Mouse (Mus musculus) kidney, postnatal 14 days (tissue): ENCODE data around the gene Bmp2k.

Experiments
- DNase-seq: peaks from one replicate; pipeline ENCODE4 v3.0.0; 2022; ENCODE audit warnings: mixed read lengths

Bmp2k gene

GRCm38 (mm10) chr5:97111207-97111910, 113.9 kb downstream of the Bmp2k start, which contains the start of gene Paqr3:
TSS of gene Paqr3 (minus strand) at chr5:97111596.
- peak; percentile 98 for DNase-seq

- DNase-seq: no peak
Measured at GRCm38 (mm10) chr5:97124977-97125376, 127.5 kb downstream of the Bmp2k start.

- no peak for DNase-seq
Measured at GRCm38 (mm10) chr5:97125459-97125970, 128.0 kb downstream of the Bmp2k start.

GRCm38 (mm10) chr5:97126005-97126404, 128.5 kb downstream of the Bmp2k start:
- peak; percentile 51 for DNase-seq

- DNase-seq: no peak
Measured at GRCm38 (mm10) chr5:97127284-97127683, 129.8 kb downstream of the Bmp2k start.

- DNase-seq: peak; percentile 41
Measured at GRCm38 (mm10) chr5:97128242-97129226, 131.0 kb downstream of the Bmp2k start.

- no peak for DNase-seq
Measured at GRCm38 (mm10) chr5:97129589-97129988, 132.1 kb downstream of the Bmp2k start.

- no peak for DNase-seq
Measured at GRCm38 (mm10) chr5:97135331-97135730, 137.8 kb downstream of the Bmp2k start.
